Mouse (Mus musculus): ENCODE measurements around the gene Adh6a.

GRCm38 (mm10) chr3:138375148-138375547, 62.1 kb downstream of the Adh6a start:
- TF ChIP-seq POLR2A (IDR thresholded peaks at IDR 0.05; ENCODE audit: low read depth, low read length) (no peak), E2F4 (IDR thresholded peaks at IDR 0.05; ENCODE audit: insufficient replicate concordance, low read depth, low read length) (no peak), PAX5 (IDR thresholded peaks at IDR 0.05; ENCODE audit: low read length) (no peak), USF1 (IDR thresholded peaks at IDR 0.05; ENCODE audit: low read depth, low read length) (no peak), MAZ (IDR thresholded peaks at IDR 0.05; ENCODE audit: low read depth, low read length) (no peak), ZNF384 (IDR thresholded peaks at IDR 0.05; ENCODE audit: low read depth, low read length) (no peak), CTCF (conservative IDR thresholded peaks at IDR 0.05 in 1 of 2, IDR thresholded peaks at IDR 0.05 in 1 of 2; ENCODE audit: low read depth in 2 of 2, low read length in 2 of 2) (no peak), EP300 (IDR thresholded peaks at IDR 0.05; ENCODE audit: low read length) (no peak), HCFC1 (IDR thresholded peaks at IDR 0.05; ENCODE audit: low read depth, low read length) (no peak)
